Mouse (Mus musculus): ENCODE data around the gene Iqcf5. TPM values are rescaled to one million over a fixed set of nuclear protein-coding genes. Genes with fewer than 3 reads are reported as not detected.

Gene Iqcf5
- polyA plus RNA-seq, 1 experiment from 2014 or later = not detected

DNA sequence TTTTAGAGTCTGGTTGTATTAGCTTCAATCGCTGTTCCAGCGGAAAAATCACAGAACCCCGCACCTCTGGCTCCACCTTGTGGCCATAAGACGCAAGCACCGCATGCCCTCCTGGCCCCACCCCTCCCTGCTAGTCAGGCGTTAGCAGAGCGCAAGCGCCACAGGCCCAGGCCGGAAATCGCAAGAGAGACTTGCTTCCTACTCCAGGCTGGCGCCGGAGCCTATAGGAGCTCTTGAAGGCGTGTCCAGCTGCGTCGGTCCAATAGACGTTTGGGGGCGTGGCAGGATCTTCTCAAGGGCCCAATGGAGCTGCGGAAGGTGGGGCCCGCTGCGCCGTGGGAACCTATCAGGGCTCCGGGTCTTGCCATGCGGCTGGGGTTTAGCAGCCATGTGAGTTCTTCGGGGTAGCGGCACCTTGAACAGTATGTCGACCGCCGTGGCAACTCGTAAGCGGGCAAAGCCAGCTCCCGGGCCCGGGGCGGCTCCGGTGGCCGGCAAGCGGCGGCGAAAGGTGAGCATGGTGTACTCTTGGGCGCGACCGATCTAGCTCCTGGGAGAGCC, 37.4 kb upstream of the Iqcf5 start, which contains the start of gene Parp3:
Parp3 (minus strand) TSS at position 26 of the 561 bp plus-strand sequence.
- Histone ChIP-seq H3K4me1 (replicated peaks; ENCODE audit: control insufficient read depth, insufficient read depth, low read length) (peaks cover 20% of the 10 kb centered on the region), H3K27ac (ENCODE audit: low read depth) (no peak within 1 kb of the TSS), H3K9ac (ENCODE audit: low read length) (peak within 1 kb of the TSS; percentile 69), H3K9me3 (ENCODE audit: control insufficient read depth, low read length) (no peaks in the 10 kb centered on the region), H3K4me2 (ENCODE audit: low read length) (peak within 1 kb of the TSS; percentile 96), H3K36me3 (ENCODE audit: control insufficient read depth, insufficient read depth, low read length) (peaks cover 17% of the 10 kb centered on the region), H3K27me3 (replicated peaks; ENCODE audit: control insufficient read depth, insufficient read depth, low read length) (no peaks in the 10 kb centered on the region), H3K4me3 (ENCODE audit: low read depth, low read length) (peak within 1 kb of the TSS; percentile 85)
- peak; percentile 98 for ATAC-seq (replicated peaks; ENCODE audit: low FRiP score, low TSS enrichment, low read depth)
- under 1% methylated on average over 41 of the region's 41 CpGs for WGBS
- DNase-seq (ENCODE audit: low spot score) = peak; percentile 97

GRCm38 (mm10) chr9:106477649-106478048, 36.7 kb upstream of the Iqcf5 start:
- ATAC-seq (replicated peaks; ENCODE audit: low FRiP score, low TSS enrichment, low read depth) (no peak), DNase-seq (ENCODE audit: low spot score) (no peak)
- 2% methylated on average over 16 of the region's 16 CpGs for WGBS
- H3K9me3 ChIP-seq (ENCODE audit: control insufficient read depth, low read length) = no peaks in the 10 kb centered on the region
- peaks cover 18% of the 10 kb centered on the region for H3K36me3 ChIP-seq (ENCODE audit: control insufficient read depth, insufficient read depth, low read length)
- no peak overlapping the region for H3K27ac ChIP-seq (ENCODE audit: low read depth)
- peaks cover 15% of the 10 kb centered on the region for H3K4me1 ChIP-seq (replicated peaks; ENCODE audit: control insufficient read depth, insufficient read depth, low read length)
- peak overlapping the region; percentile 96 for H3K4me2 ChIP-seq (ENCODE audit: low read length)
- peak overlapping the region; percentile 69 for H3K9ac ChIP-seq (ENCODE audit: low read length)
- peak overlapping the region; percentile 85 for H3K4me3 ChIP-seq (ENCODE audit: low read depth, low read length)
- no peaks in the 10 kb centered on the region for H3K27me3 ChIP-seq (replicated peaks; ENCODE audit: control insufficient read depth, insufficient read depth, low read length)

GRCm38 (mm10) chr9:106478101-106478500, 36.3 kb upstream of the Iqcf5 start:
- H3K9me3 ChIP-seq (ENCODE audit: control insufficient read depth, low read length) = no peaks in the 10 kb centered on the region
- ATAC-seq (replicated peaks; ENCODE audit: low FRiP score, low TSS enrichment, low read depth) (no peak), DNase-seq (ENCODE audit: low spot score) (no peak)
- peak overlapping the region; percentile 96 for H3K4me2 ChIP-seq (ENCODE audit: low read length)
- no peaks in the 10 kb centered on the region for H3K27me3 ChIP-seq (replicated peaks; ENCODE audit: control insufficient read depth, insufficient read depth, low read length)
- H3K4me1 ChIP-seq (replicated peaks; ENCODE audit: control insufficient read depth, insufficient read depth, low read length) = peaks cover 15% of the 10 kb centered on the region
- H3K9ac ChIP-seq (ENCODE audit: low read length) = peak overlapping the region; percentile 69
- H3K36me3 ChIP-seq (ENCODE audit: control insufficient read depth, insufficient read depth, low read length) = peaks cover 22% of the 10 kb centered on the region
- WGBS = 81% methylated on average over 9 of the region's 9 CpGs
- peak overlapping the region; percentile 85 for H3K4me3 ChIP-seq (ENCODE audit: low read depth, low read length)
- no peak overlapping the region for H3K27ac ChIP-seq (ENCODE audit: low read depth)

DNA sequence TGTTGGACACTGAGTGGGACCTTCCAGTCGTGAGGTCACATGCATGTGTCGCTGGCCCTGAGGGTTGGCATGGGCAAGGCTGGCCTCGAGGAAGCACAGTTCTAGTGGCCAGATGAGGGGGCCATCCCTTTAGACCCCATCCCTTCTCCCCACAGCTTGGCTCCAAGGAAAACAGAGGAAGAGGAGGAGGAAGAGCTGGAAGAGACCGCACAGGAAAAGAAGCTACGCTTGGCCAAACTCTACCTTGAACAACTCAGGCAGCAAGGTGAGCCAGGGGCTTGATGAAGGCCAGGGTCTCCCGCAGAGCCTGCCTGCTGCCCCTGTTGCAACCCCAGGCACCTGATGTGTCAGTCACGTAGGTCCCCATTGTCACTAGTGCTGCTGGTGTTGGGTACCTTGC, 33.8 kb upstream of the Iqcf5 start:
- Histone ChIP-seq H3K4me2 (ENCODE audit: low read length) (no peak overlapping the region), H3K9ac (ENCODE audit: low read length) (no peak overlapping the region), H3K4me3 (ENCODE audit: low read depth, low read length) (no peak overlapping the region), H3K4me1 (replicated peaks; ENCODE audit: control insufficient read depth, insufficient read depth, low read length) (peaks cover 15% of the 10 kb centered on the region), H3K9me3 (ENCODE audit: control insufficient read depth, low read length) (no peaks in the 10 kb centered on the region), H3K27ac (ENCODE audit: low read depth) (no peak overlapping the region), H3K27me3 (replicated peaks; ENCODE audit: control insufficient read depth, insufficient read depth, low read length) (no peaks in the 10 kb centered on the region), H3K36me3 (ENCODE audit: control insufficient read depth, insufficient read depth, low read length) (peaks cover 46% of the 10 kb centered on the region)
- DNase-seq (ENCODE audit: low spot score) = no peak
- ATAC-seq (replicated peaks; ENCODE audit: low FRiP score, low TSS enrichment, low read depth) = no peak
- 94% methylated on average over 7 of the region's 7 CpGs for WGBS

- no peak for DNase-seq (ENCODE audit: low spot score)
- WGBS = 96% methylated on average over 15 of the region's 15 CpGs
- Histone ChIP-seq H3K4me3 (ENCODE audit: low read depth, low read length) (no peak overlapping the region), H3K4me2 (ENCODE audit: low read length) (no peak overlapping the region), H3K27me3 (replicated peaks; ENCODE audit: control insufficient read depth, insufficient read depth, low read length) (no peaks in the 10 kb centered on the region), H3K4me1 (replicated peaks; ENCODE audit: control insufficient read depth, insufficient read depth, low read length) (peaks cover 15% of the 10 kb centered on the region), H3K9me3 (ENCODE audit: control insufficient read depth, low read length) (no peaks in the 10 kb centered on the region), H3K9ac (ENCODE audit: low read length) (no peak overlapping the region), H3K36me3 (ENCODE audit: control insufficient read depth, insufficient read depth, low read length) (peaks cover 52% of the 10 kb centered on the region), H3K27ac (ENCODE audit: low read depth) (no peak overlapping the region)
- no peak for ATAC-seq (replicated peaks; ENCODE audit: low FRiP score, low TSS enrichment, low read depth)
Observed at GRCm38 (mm10) chr9:106481075-106481474, 33.3 kb upstream of the Iqcf5 start.

DNA sequence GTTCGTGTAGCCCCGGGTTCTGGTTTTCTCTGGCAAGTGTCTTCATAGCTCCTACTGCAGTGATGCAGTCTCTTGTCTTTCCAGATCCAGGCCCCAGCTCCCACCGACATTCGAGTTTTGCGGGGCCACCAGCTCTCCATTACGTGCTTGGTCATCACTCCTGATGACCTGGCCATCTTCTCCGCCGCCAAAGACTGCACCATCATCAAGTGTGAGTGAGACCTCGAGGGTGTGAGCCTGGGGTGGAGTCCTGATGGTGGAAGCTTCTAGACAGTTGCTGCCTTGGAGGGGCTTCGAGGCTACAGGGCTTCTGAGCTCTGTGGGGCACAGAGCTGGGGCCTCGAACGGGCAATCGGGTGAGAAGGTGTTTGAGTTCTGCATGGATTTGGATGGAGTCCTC, 32.7 kb upstream of the Iqcf5 start:
- Histone ChIP-seq H3K27me3 (replicated peaks; ENCODE audit: control insufficient read depth, insufficient read depth, low read length) (no peaks in the 10 kb centered on the region), H3K27ac (ENCODE audit: low read depth) (no peak overlapping the region), H3K9me3 (ENCODE audit: control insufficient read depth, low read length) (no peaks in the 10 kb centered on the region), H3K4me3 (ENCODE audit: low read depth, low read length) (no peak overlapping the region), H3K9ac (ENCODE audit: low read length) (no peak overlapping the region), H3K36me3 (ENCODE audit: control insufficient read depth, insufficient read depth, low read length) (peaks cover 52% of the 10 kb centered on the region), H3K4me2 (ENCODE audit: low read length) (no peak overlapping the region), H3K4me1 (replicated peaks; ENCODE audit: control insufficient read depth, insufficient read depth, low read length) (peaks cover 10% of the 10 kb centered on the region)
- no peak for ATAC-seq (replicated peaks; ENCODE audit: low FRiP score, low TSS enrichment, low read depth)
- DNase-seq (ENCODE audit: low spot score) = no peak
- WGBS = 93% methylated on average over 13 of the region's 13 CpGs

DNA sequence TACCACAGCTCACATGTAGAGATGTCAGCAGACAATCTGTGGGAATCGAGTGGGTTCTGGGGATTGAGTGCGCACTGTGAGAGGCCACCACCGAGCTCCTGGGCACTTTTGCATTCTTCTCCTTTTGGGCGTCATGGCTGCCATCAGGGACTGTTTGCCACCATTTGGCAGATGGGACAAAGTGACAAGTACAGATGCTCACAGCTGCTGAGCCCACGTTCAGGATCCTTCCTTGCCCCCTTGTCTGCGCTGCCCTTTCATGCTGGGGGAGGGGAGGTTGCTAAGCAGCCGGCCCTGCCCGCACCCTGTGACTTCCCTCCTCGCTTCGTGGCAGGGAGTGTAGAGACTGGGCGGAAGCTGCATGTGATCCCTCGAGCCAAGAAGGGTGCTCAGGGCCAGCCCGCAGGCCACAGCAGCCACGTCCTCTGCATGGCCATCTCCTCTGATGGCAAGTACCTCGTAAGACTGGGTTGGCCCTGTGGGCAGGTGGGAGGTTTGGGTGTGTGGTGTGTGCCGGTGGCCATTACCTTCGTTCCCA, 31.7 kb upstream of the Iqcf5 start:
- H3K27me3 ChIP-seq (replicated peaks; ENCODE audit: control insufficient read depth, insufficient read depth, low read length) = no peaks in the 10 kb centered on the region
- H3K27ac ChIP-seq (ENCODE audit: low read depth) = no peak overlapping the region
- H3K36me3 ChIP-seq (ENCODE audit: control insufficient read depth, insufficient read depth, low read length) = peaks cover 52% of the 10 kb centered on the region
- H3K9me3 ChIP-seq (ENCODE audit: control insufficient read depth, low read length) = no peaks in the 10 kb centered on the region
- peaks cover 10% of the 10 kb centered on the region for H3K4me1 ChIP-seq (replicated peaks; ENCODE audit: control insufficient read depth, insufficient read depth, low read length)
- no peak overlapping the region for H3K4me2 ChIP-seq (ENCODE audit: low read length)
- ATAC-seq (replicated peaks; ENCODE audit: low FRiP score, low TSS enrichment, low read depth) = no peak
- 89% methylated on average over 17 of the region's 17 CpGs for WGBS
- DNase-seq (ENCODE audit: low spot score) = no peak
- no peak overlapping the region for H3K9ac ChIP-seq (ENCODE audit: low read length)
- no peak overlapping the region for H3K4me3 ChIP-seq (ENCODE audit: low read depth, low read length)

DNA sequence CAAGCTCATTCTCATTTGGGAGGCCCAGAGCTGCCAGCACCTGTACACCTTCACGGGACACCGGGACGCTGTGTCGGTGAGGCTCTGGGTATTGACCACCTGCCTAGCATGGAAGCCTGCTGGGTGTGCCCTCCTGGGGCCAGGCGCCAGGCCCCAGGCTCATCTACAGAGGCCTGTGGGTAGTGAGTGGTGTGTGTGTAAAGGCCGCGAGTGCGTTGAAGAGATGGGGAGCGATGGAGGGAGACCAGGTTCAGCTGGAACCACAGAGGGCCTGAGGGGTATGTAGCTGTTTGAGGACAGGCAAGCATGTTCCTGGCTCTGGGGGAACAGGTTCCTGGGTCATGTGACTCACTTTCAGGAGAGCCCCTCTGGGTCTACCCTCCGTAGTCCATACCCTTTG, 31.2 kb upstream of the Iqcf5 start:
- no peak overlapping the region for H3K4me3 ChIP-seq (ENCODE audit: low read depth, low read length)
- 96% methylated on average over 10 of the region's 10 CpGs for WGBS
- no peak for ATAC-seq (replicated peaks; ENCODE audit: low FRiP score, low TSS enrichment, low read depth)
- no peak overlapping the region for H3K27ac ChIP-seq (ENCODE audit: low read depth)
- H3K36me3 ChIP-seq (ENCODE audit: control insufficient read depth, insufficient read depth, low read length) = peaks cover 52% of the 10 kb centered on the region
- peaks cover 5% of the 10 kb centered on the region for H3K4me1 ChIP-seq (replicated peaks; ENCODE audit: control insufficient read depth, insufficient read depth, low read length)
- H3K9ac ChIP-seq (ENCODE audit: low read length) = no peak overlapping the region
- H3K4me2 ChIP-seq (ENCODE audit: low read length) = no peak overlapping the region
- H3K9me3 ChIP-seq (ENCODE audit: control insufficient read depth, low read length) = no peaks in the 10 kb centered on the region
- DNase-seq (ENCODE audit: low spot score) = no peak
- H3K27me3 ChIP-seq (replicated peaks; ENCODE audit: control insufficient read depth, insufficient read depth, low read length) = no peaks in the 10 kb centered on the region

- WGBS = 92% methylated on average over 17 of the region's 17 CpGs
- H3K27me3 ChIP-seq (replicated peaks; ENCODE audit: control insufficient read depth, insufficient read depth, low read length) = no peaks in the 10 kb centered on the region
- H3K36me3 ChIP-seq (ENCODE audit: control insufficient read depth, insufficient read depth, low read length) = peaks cover 52% of the 10 kb centered on the region
- 0 out of 2 replicates have a peak, but pooled peaks cover under 1% of the 10 kb centered on the region for H3K4me1 ChIP-seq (replicated peaks; ENCODE audit: control insufficient read depth, insufficient read depth, low read length)
- H3K9ac ChIP-seq (ENCODE audit: low read length) = no peak overlapping the region
- ATAC-seq (replicated peaks; ENCODE audit: low FRiP score, low TSS enrichment, low read depth) (no peak), DNase-seq (ENCODE audit: low spot score) (no peak)
- no peaks in the 10 kb centered on the region for H3K9me3 ChIP-seq (ENCODE audit: control insufficient read depth, low read length)
- H3K4me2 ChIP-seq (ENCODE audit: low read length) = no peak overlapping the region
- no peak overlapping the region for H3K4me3 ChIP-seq (ENCODE audit: low read depth, low read length)
- H3K27ac ChIP-seq (ENCODE audit: low read depth) = no peak overlapping the region
Observed at GRCm38 (mm10) chr9:106483606-106484005, 30.8 kb upstream of the Iqcf5 start.

Data from intestine, embryonic 14.5 days (tissue).